Mouse (Mus musculus) heart, postnatal 0 days (tissue): Measurements from ENCODE around the gene Eif2b2. TPM values are rescaled to one million over a fixed set of nuclear protein-coding genes. Genes with fewer than 3 reads are reported as not detected.

Source experiments
- ATAC-seq: fragments of 200-750 bp; cut with Nextera tagmentation; 2 replicates; pipeline ENCODE4 v1.8.0; 2017; ENCODE audit warnings: low read depth, moderate number of reproducible peaks, moderate library complexity; ENCODE audit not compliant: insufficient read depth
- DNase-seq: peaks from one replicate; pipeline ENCODE4 v3.0.0-alpha.2; 2016; ENCODE audit warnings: low spot score
- H3K27ac ChIP-seq: fragments of 300-500 bp; sonication (generic); 2 replicates; pipeline ENCODE4 v1.5.1; 2014; ENCODE audit warnings: low read depth, mild to moderate bottlenecking
- H3K27me3 ChIP-seq: fragments of 300-500 bp; sonication (generic); 2 replicates; pipeline ENCODE4 v1.6.1; 2014; ENCODE audit warnings: low read length, mixed read lengths; ENCODE audit not compliant: control insufficient read depth, insufficient read depth
- H3K36me3 ChIP-seq: fragments of 300-500 bp; sonication (generic); replicated peaks from 2 replicates; pipeline ENCODE4 v1.6.1; 2014; ENCODE audit warnings: low read length, mixed read lengths; ENCODE audit not compliant: control insufficient read depth, insufficient read depth
- H3K4me1 ChIP-seq: fragments of 300-500 bp; sonication (generic); 2 replicates; pipeline ENCODE4 v1.6.1; 2014; ENCODE audit warnings: antibody characterized with exemption; ENCODE audit not compliant: control insufficient read depth, insufficient read depth
- H3K4me2 ChIP-seq: fragments of 300-500 bp; sonication (generic); 2 replicates; pipeline ENCODE4 v1.6.1; 2014; ENCODE audit warnings: low read depth, mild to moderate bottlenecking, low read length, moderate library complexity
- H3K4me3 ChIP-seq: fragments of 300-500 bp; sonication (generic); 2 replicates; pipeline ENCODE4 v1.5.1; 2014; ENCODE audit warnings: low read depth, low read length
- H3K9ac ChIP-seq: fragments of 300-500 bp; sonication (generic); replicated peaks from 2 replicates; pipeline ENCODE4 v1.6.1; 2014; ENCODE audit warnings: low read depth, low read length, mixed read lengths
- H3K9me3 ChIP-seq: fragments of 300-500 bp; sonication (generic); replicated peaks from 2 replicates; pipeline ENCODE4 v1.6.1; 2016; ENCODE audit warnings: low read length; ENCODE audit not compliant: control insufficient read depth
- CTCF ChIP-seq: IDR thresholded peaks from 2 replicates; pipeline ENCODE4 v1.5.1; 2016; ENCODE audit warnings: antibody characterized with exemption, control low read depth, low read depth
- EP300 ChIP-seq: IDR thresholded peaks from 2 replicates; pipeline ENCODE4 v1.6.1; 2016; ENCODE audit warnings: antibody characterized with exemption, low read depth
- WGBS: fragments of 180-500 bp; shearing (Covaris S2); extraction: QIAGEN DNeasy Blood & Tissue Kit; methylation state at CpG from one replicate; pipeline ENCODE4 v1.1.7; 2014; 5-methylcytosine and 5-hydroxymethylcytosine counted together
- polyA plus RNA-seq: library from polyadenylated mRNA; unstranded; fragments of >200 nt; fragmentation: Nextera tagmentation; extraction: Ambion mirVana; gene quantifications from 2 replicates; pipeline ENCODE4 v1.2.1, GENCODE M21; 2015
- total RNA-seq: library from RNA; depleted of rRNA; stranded (reverse); fragments of >200 nt; gene quantifications from 2 replicates; pipeline ENCODE4 v1.2.3, GENCODE M21; 2014; ENCODE audit warnings: low replicate concordance

The Eif2b2 gene
- total and polyA plus RNA-seq, 2 experiments from 2014 or later, result 48.6 to 106 TPM

- TF ChIP-seq EP300 (no peak), CTCF (no peak)
- no peaks in the 10 kb centered on the region for H3K9me3 ChIP-seq
- H3K4me1 ChIP-seq, result peaks cover 22% of the 10 kb centered on the region
- H3K4me3 ChIP-seq, result no peak overlapping the region
- H3K36me3 ChIP-seq, result no peaks in the 10 kb centered on the region
- WGBS, result 19% methylated on average over 16 of the region's 17 CpGs
- no peak overlapping the region for H3K27ac ChIP-seq
- H3K27me3 ChIP-seq, result 0 out of 2 replicates have a peak, but pooled peaks cover 4% of the 10 kb centered on the region
- no peak for ATAC-seq
- H3K4me2 ChIP-seq, result no peak overlapping the region
- H3K9ac ChIP-seq, result no peak overlapping the region
- DNase-seq, result no peak
Measured at GRCm38 (mm10) chr12:85181475-85182344, 37.6 kb upstream of the Eif2b2 start.

- no peak overlapping the region for H3K9ac ChIP-seq
- no peak overlapping the region for H3K4me2 ChIP-seq
- H3K4me3 ChIP-seq, result no peak overlapping the region
- H3K4me1 ChIP-seq, result peaks cover 19% of the 10 kb centered on the region
- 0 out of 2 replicates have a peak, but pooled peaks cover 4% of the 10 kb centered on the region for H3K27me3 ChIP-seq
- no peak for DNase-seq
- H3K9me3 ChIP-seq, result no peaks in the 10 kb centered on the region
- H3K27ac ChIP-seq, result no peak overlapping the region
- ATAC-seq, result no peak
- no peak for TF ChIP-seq EP300
- no peak for TF ChIP-seq CTCF
- H3K36me3 ChIP-seq, result no peaks in the 10 kb centered on the region
- 27% methylated on average over 8 of the region's 8 CpGs for WGBS
Measured at GRCm38 (mm10) chr12:85182345-85182643, 37.0 kb upstream of the Eif2b2 start.

GRCm38 (mm10) chr12:85182898-85183297 lies 36.4 kb upstream of the Eif2b2 start:
- H3K4me2 ChIP-seq, result no peak overlapping the region
- WGBS, result 67% methylated on average over 5 of the region's 5 CpGs
- no peak for DNase-seq
- 0 out of 2 replicates have a peak, but pooled peaks cover 4% of the 10 kb centered on the region for H3K27me3 ChIP-seq
- TF ChIP-seq CTCF (no peak), EP300 (no peak)
- no peaks in the 10 kb centered on the region for H3K36me3 ChIP-seq
- no peak overlapping the region for H3K9ac ChIP-seq
- peaks cover 19% of the 10 kb centered on the region for H3K4me1 ChIP-seq
- no peak for ATAC-seq
- no peak overlapping the region for H3K4me3 ChIP-seq
- H3K9me3 ChIP-seq, result no peaks in the 10 kb centered on the region
- no peak overlapping the region for H3K27ac ChIP-seq

- Histone ChIP-seq H3K9ac (no peak overlapping the region), H3K9me3 (no peaks in the 10 kb centered on the region), H3K27ac (no peak overlapping the region), H3K27me3 (0 out of 2 replicates have a peak, but pooled peaks cover 4% of the 10 kb centered on the region), H3K4me3 (no peak overlapping the region), H3K4me1 (peaks cover 19% of the 10 kb centered on the region), H3K4me2 (no peak overlapping the region), H3K36me3 (no peaks in the 10 kb centered on the region)
- no peak for ATAC-seq
- DNase-seq, result no peak
- TF ChIP-seq CTCF (no peak), EP300 (no peak)
- 30% methylated on average over 5 of the region's 5 CpGs for WGBS
Measured at GRCm38 (mm10) chr12:85184118-85184517, 35.2 kb upstream of the Eif2b2 start.

GRCm38 (mm10) chr12:85185810-85186209 lies 33.5 kb upstream of the Eif2b2 start:
- TF ChIP-seq EP300, result no peak
- no peak for TF ChIP-seq CTCF
- WGBS, result 36% methylated on average over 8 of the region's 8 CpGs
- ATAC-seq (peak; percentile 81), DNase-seq (peak; percentile 60)
- Histone ChIP-seq H3K27me3 (no peaks in the 10 kb centered on the region), H3K9me3 (no peaks in the 10 kb centered on the region), H3K4me3 (no peak overlapping the region), H3K4me1 (peaks cover 19% of the 10 kb centered on the region), H3K9ac (no peak overlapping the region), H3K27ac (peak overlapping the region; percentile 78), H3K36me3 (no peaks in the 10 kb centered on the region), H3K4me2 (no peak overlapping the region)
